Mouse (Mus musculus) CH12.LX (cell line): ENCODE data around the gene Ubtf. TPM values are rescaled to one million over a fixed set of nuclear protein-coding genes. Genes with fewer than 3 reads are reported as not detected.

Source experiments
- DNase-seq: peaks from one replicate; pipeline ENCODE4 v3.0.0-alpha.2; 2013; ENCODE audit errors: extremely low read depth
- H3K27ac ChIP-seq: 2 replicates; pipeline ENCODE4 v1.5.1; 2012; ENCODE audit warnings: low read depth, mild to moderate bottlenecking, control low read depth, moderate library complexity; ENCODE audit not compliant: insufficient read depth
- H3K27me3 ChIP-seq: replicated peaks from 2 replicates; pipeline ENCODE3; 2012; ENCODE audit warnings: inconsistent platforms
- H3K36me3 ChIP-seq, 2 experiments: replicated peaks in 1 of 2; 2 replicates each; pipeline versions ENCODE3 to v1.6.1; 2012; ENCODE audit warnings: inconsistent platforms in 1 of 2, low read length in 1 of 2, mild to moderate bottlenecking in 1 of 2, mixed read lengths in 1 of 2, moderate library complexity in 1 of 2; ENCODE audit not compliant: control insufficient read depth in 1 of 2, insufficient read depth in 1 of 2
- H3K4me1 ChIP-seq, 2 experiments: 2 replicates each; pipeline ENCODE4 v1.6.1; 2012; ENCODE audit warnings: inconsistent platforms in 1 of 2, moderate library complexity in 1 of 2; ENCODE audit not compliant: insufficient read depth in 2 of 2, control insufficient read depth in 1 of 2
- H3K4me2 ChIP-seq: 2 replicates; pipeline ENCODE4 v1.6.1; 2012; ENCODE audit warnings: low read depth, mild to moderate bottlenecking, control low read depth; ENCODE audit not compliant: poor library complexity, insufficient read depth, severe bottlenecking
- H3K4me3 ChIP-seq, 3 experiments: fragments of 150-350 bp in 1 of 3; sonication (generic) in 1 of 3; replicated peaks in 1 of 3; 2 replicates each; pipeline versions ENCODE3 to v1.5.1; 2011 to 2012; ENCODE audit warnings: low read depth in 2 of 3, low read length in 2 of 3, mild to moderate bottlenecking in 2 of 3, moderate library complexity in 2 of 3, control low read depth in 1 of 3, improper control_type of control experiment in 1 of 3, inconsistent platforms in 1 of 3, mixed read lengths in 1 of 3; ENCODE audit not compliant: poor library complexity in 1 of 3
- H3K79me2 ChIP-seq: replicated peaks from 2 replicates; pipeline ENCODE4 v1.6.1; 2012; ENCODE audit warnings: mild to moderate bottlenecking, moderate library complexity; ENCODE audit not compliant: control insufficient read depth, poor library complexity, insufficient read depth, severe bottlenecking; ENCODE audit errors: extremely low read depth
- H3K9ac ChIP-seq: 2 replicates; pipeline ENCODE4 v1.6.1; 2012; ENCODE audit warnings: low read depth, mild to moderate bottlenecking, control low read depth, moderate library complexity; ENCODE audit not compliant: insufficient read depth
- H3K9me3 ChIP-seq: replicated peaks from 2 replicates; pipeline ENCODE3; 2012; ENCODE audit warnings: low read length, inconsistent platforms, mixed read lengths
- CHD1 ChIP-seq: IDR thresholded peaks from 2 replicates; pipeline ENCODE4 v1.6.1; 2012; ENCODE audit warnings: low read depth, low read length, improper control_type of control experiment, inconsistent platforms
- E2F4 ChIP-seq: IDR thresholded peaks from 2 replicates; pipeline ENCODE4 v1.6.1; 2011; ENCODE audit warnings: low read depth, low read length, improper control_type of control experiment; ENCODE audit not compliant: insufficient replicate concordance
- ELF1 ChIP-seq: IDR thresholded peaks from 2 replicates; pipeline ENCODE4 v1.6.1; 2014; ENCODE audit warnings: low read depth, mild to moderate bottlenecking, inconsistent platforms, low read length, improper control_type of control experiment
- GABPA ChIP-seq: IDR thresholded peaks from 2 replicates; pipeline ENCODE4 v1.6.1; 2012; ENCODE audit warnings: low read depth, low read length, improper control_type of control experiment, inconsistent platforms; ENCODE audit not compliant: insufficient replicate concordance
- JUND ChIP-seq: conservative IDR thresholded peaks from 2 replicates; pipeline ENCODE4 v1.6.1; 2011; ENCODE audit warnings: low read depth, low read length, improper control_type of control experiment
- MAFK ChIP-seq: IDR thresholded peaks from 2 replicates; pipeline ENCODE4 v1.6.1; 2011; ENCODE audit warnings: low read length, improper control_type of control experiment; ENCODE audit not compliant: insufficient replicate concordance
- MAZ ChIP-seq: IDR thresholded peaks from 2 replicates; pipeline ENCODE4 v1.6.1; 2012; ENCODE audit warnings: low read depth, mild to moderate bottlenecking, inconsistent platforms, low read length, improper control_type of control experiment, moderate library complexity
- MEF2A ChIP-seq: IDR thresholded peaks from 2 replicates; pipeline ENCODE4 v1.6.1; 2014; ENCODE audit warnings: low read depth, mild to moderate bottlenecking, inconsistent platforms, low read length, improper control_type of control experiment, borderline replicate concordance
- MYC ChIP-seq: IDR thresholded peaks from 2 replicates; pipeline ENCODE4 v1.6.1; 2011; ENCODE audit warnings: low read depth, mild to moderate bottlenecking, improper control_type of control experiment, low read length
- NELFE ChIP-seq: IDR thresholded peaks from 2 replicates; pipeline ENCODE4 v1.6.1; 2011; ENCODE audit warnings: low read depth, low read length, improper control_type of control experiment
- POLR2A ChIP-seq: IDR thresholded peaks from 2 replicates; pipeline ENCODE4 v1.6.1; 2011; ENCODE audit warnings: low read depth, mild to moderate bottlenecking, improper control_type of control experiment, low read length
- RAD21 ChIP-seq: IDR thresholded peaks from 2 replicates; pipeline ENCODE4 v1.6.1; 2011; ENCODE audit warnings: low read depth, mild to moderate bottlenecking, low read length, improper control_type of control experiment, moderate library complexity
- RCOR1 ChIP-seq: conservative IDR thresholded peaks from 2 replicates; pipeline ENCODE4 v1.6.1; 2012; ENCODE audit warnings: low read depth, mild to moderate bottlenecking, inconsistent platforms, low read length, improper control_type of control experiment
- TBP ChIP-seq: conservative IDR thresholded peaks from 2 replicates; pipeline ENCODE4 v1.6.1; 2011; ENCODE audit warnings: low read depth, low read length, improper control_type of control experiment
- TCF12 ChIP-seq: IDR thresholded peaks from 2 replicates; pipeline ENCODE4 v1.6.1; 2014; ENCODE audit warnings: low read depth, mild to moderate bottlenecking, inconsistent platforms, low read length, improper control_type of control experiment
- USF1 ChIP-seq: IDR thresholded peaks from 2 replicates; pipeline ENCODE4 v1.6.1; 2014; ENCODE audit warnings: low read depth, mild to moderate bottlenecking, inconsistent platforms, low read length, improper control_type of control experiment
- ZKSCAN1 ChIP-seq: IDR thresholded peaks from 2 replicates; pipeline ENCODE4 v1.6.1; 2012; ENCODE audit warnings: low read depth, inconsistent platforms, low read length, improper control_type of control experiment, borderline replicate concordance
- ZMIZ1 ChIP-seq: IDR thresholded peaks from 2 replicates; pipeline ENCODE4 v1.6.1; 2012; ENCODE audit warnings: low read depth, mild to moderate bottlenecking, inconsistent platforms, low read length, improper control_type of control experiment
- ZNF384 ChIP-seq: IDR thresholded peaks from 2 replicates; pipeline ENCODE4 v1.6.1; 2012; ENCODE audit warnings: low read depth, low read length, improper control_type of control experiment, inconsistent platforms
- dilution Hi-C: fragments of 300-500 bp; cut with MboI; formaldehyde crosslinking; loops from 2 replicates; pipeline ENCODE4 v1.14.3; 2020; ENCODE audit warnings: low sequenced_read_pairs; ENCODE audit not compliant: extremely low pct_unique_long_range_greater_than_20kb, extremely low pct_ligation_motif_present
- in situ Hi-C: fragments of 300-500 bp; cut with MboI; formaldehyde crosslinking; loops from 3 replicates; pipeline ENCODE4 v1.14.3; 2019; ENCODE audit warnings: low sequenced_read_pairs, low pct_ligation_motif_present, low pct_unique_long_range_greater_than_20kb, mixed read lengths
- polyA plus RNA-seq: library from polyadenylated mRNA; unstranded; fragments of >175 nt; gene quantifications from 2 replicates; pipeline ENCODE4 v1.2.1, GENCODE M21; 2012; ENCODE audit warnings: low read depth; ENCODE audit not compliant: insufficient read length
- total RNA-seq, 2 experiments: library from RNA; depleted of rRNA; stranded (reverse); fragments of 300-350 nt in 1 of 2; fragments of >200 nt in 1 of 2; gene quantifications; 2 replicates each; pipeline ENCODE4 v1.2.3; 2012 to 2014

The Ubtf gene
- total and polyA plus RNA-seq, 3 experiments, result 89.9 to 126 (median 124) TPM

DNA sequence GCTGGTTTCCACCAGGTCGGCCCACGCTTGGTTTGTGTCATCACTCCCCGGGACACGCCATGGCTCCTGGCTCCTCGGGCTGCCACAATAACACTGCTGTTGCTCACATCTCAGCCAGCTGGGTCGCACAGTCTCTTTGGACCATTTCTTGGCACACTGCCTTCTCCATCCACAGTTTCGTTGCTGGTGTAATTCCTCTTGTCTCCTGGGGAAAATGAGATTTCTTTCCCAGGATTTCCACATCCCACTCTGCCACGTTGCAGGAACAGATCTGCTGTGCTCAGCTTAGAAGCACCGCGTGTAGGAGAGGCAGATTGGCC, 1.1 kb upstream of the Ubtf start:
- dilution Hi-C loops (loop anchor here (25.0 kb wide), 1 partner anchor 92 kb away; the partner anchor contains the start of gene Slc25a39), in situ Hi-C loops (loop anchor here (5.0 kb wide), 2 partner anchors 37 to 87 kb away; partner anchors contain the start of gene Slc25a39)
- TF ChIP-seq TCF12, result no peak
- no peak for TF ChIP-seq CHD1
- TF ChIP-seq ZMIZ1, result no peak
- TF ChIP-seq ELF1, result no peak
- TF ChIP-seq TBP, result no peak
- no peak for TF ChIP-seq NELFE
- no peak for TF ChIP-seq RCOR1
- no peak for TF ChIP-seq GABPA
- Histone ChIP-seq H3K27ac (no peak overlapping the region), H3K4me3 (no peak overlapping the region), H3K9ac (no peak overlapping the region), H3K36me3 (no peaks in the 10 kb centered on the region), H3K4me2 (no peak overlapping the region), H3K27me3 (peaks cover 17% of the 10 kb centered on the region), H3K79me2 (peaks cover 24% of the 10 kb centered on the region), H3K4me1 (peaks cover 0 to 6% of the 10 kb centered on the region in 2 experiments; a peak in 2 of 4 replicates), H3K9me3 (no peaks in the 10 kb centered on the region)
- DNase-seq, result no peak

DNA sequence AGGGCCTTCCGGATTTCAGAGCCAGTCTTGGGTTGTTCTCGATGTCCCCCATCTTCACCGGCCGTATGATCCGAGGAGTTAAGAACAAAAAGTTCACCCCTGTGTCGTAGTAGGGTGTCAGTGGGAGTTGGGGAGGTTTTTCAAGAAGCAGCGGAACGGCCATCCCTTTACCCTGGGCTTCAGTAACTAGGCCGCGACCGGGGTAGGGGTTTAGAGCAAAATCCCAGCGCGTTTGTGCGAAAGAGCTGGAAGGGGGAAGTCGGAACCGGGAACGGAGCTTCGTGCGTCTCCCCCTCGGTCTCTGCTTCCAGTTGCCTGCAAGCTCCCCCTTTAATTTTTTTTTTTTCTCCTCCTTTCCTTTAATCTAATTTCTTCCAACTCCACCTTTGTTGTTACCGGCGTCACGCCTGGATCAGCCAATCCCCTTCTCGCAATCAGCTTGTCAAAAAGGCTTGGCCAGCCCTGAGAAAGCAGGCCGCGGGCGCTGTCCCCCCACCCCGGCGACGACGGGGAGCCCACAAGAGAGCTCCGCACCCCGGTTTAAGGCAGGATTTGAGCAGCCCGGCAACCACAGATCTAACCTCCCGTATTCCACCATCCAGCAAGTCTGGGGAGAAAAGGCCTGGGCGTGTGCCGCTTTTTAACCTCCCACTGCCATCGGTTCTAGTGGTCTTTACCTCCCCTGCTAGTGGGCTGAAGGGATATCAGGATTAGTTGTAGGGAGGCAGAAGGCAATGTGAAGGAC, 571 bp upstream of the Ubtf start:
- peak overlapping the region; percentile 93 for H3K9ac ChIP-seq
- peaks cover 17% of the 10 kb centered on the region for H3K27me3 ChIP-seq
- H3K27ac ChIP-seq, result no peak overlapping the region
- H3K4me2 ChIP-seq, result peak overlapping the region; percentile 52; the same call in 1 of the 2 replicates
- DNase-seq, result no peak
- peaks cover 3 to 10% of the 10 kb centered on the region in 2 experiments for H3K4me1 ChIP-seq
- TF ChIP-seq NELFE (0 out of 2 replicates have a peak, but pooled peaks have one; percentile 42), MYC (no peak), USF1 (no peak), MAZ (0 out of 2 replicates have a peak, but pooled peaks have one; percentile 52), MAFK (no peak), E2F4 (no peak), RAD21 (no peak), ZKSCAN1 (no peak), TBP (no peak), JUND (no peak), ZNF384 (peak; percentile 60; the same call in 1 of the 2 replicates), TCF12 (no peak), MEF2A (no peak), ZMIZ1 (peak; percentile 36; the same call in 1 of the 2 replicates), POLR2A (peak; percentile 39; the same call in 1 of the 2 replicates)
- TF ChIP-seq, all 38 proteins: peak for 5
- Histone ChIP-seq H3K9me3 (no peaks in the 10 kb centered on the region), H3K36me3 (peaks cover 0 to 3% of the 10 kb centered on the region in 2 experiments), H3K4me3 (peak overlapping the region in 1 of 3 experiments; percentile 20), H3K79me2 (peaks cover 29% of the 10 kb centered on the region)
- in situ Hi-C loops, result loop anchor here (5.0 kb wide), 2 partner anchors 37 to 87 kb away; partner anchors contain the start of gene Slc25a39
- dilution Hi-C loops, result loop anchor here (25.0 kb wide), 1 partner anchor 92 kb away; the partner anchor contains the start of gene Slc25a39
